Mouse (Mus musculus) myocyte (in vitro differentiated cells): ENCODE data around the gene Gmeb2.

Experiments
- MAX ChIP-seq: IDR thresholded peaks from one replicate; pipeline ENCODE4 v1.6.1; 2011; ENCODE audit warnings: low read depth, mild to moderate bottlenecking, control low read depth
- MYOD1 ChIP-seq, 3 experiments: IDR thresholded peaks; one replicate each; pipeline ENCODE4 v1.6.1; 2011; ENCODE audit warnings: control low read depth in 2 of 3, low read depth in 2 of 3, mild to moderate bottlenecking in 2 of 3, moderate library complexity in 1 of 3; ENCODE audit not compliant: insufficient read length in 2 of 3, control insufficient read depth in 1 of 3
- MYOG ChIP-seq, 3 experiments: IDR thresholded peaks; one replicate each; pipeline ENCODE4 v1.6.1; 2011; ENCODE audit warnings: control low read depth in 2 of 3, low read depth in 2 of 3, mild to moderate bottlenecking in 2 of 3; ENCODE audit not compliant: insufficient read length in 2 of 3, control insufficient read depth in 1 of 3, insufficient read depth in 1 of 3
- POLR2A ChIP-seq: IDR thresholded peaks from one replicate; pipeline ENCODE4 v1.6.1; 2011; ENCODE audit warnings: low read depth, mild to moderate bottlenecking, control low read depth, moderate library complexity; ENCODE audit not compliant: insufficient read length
- TCF12 ChIP-seq: IDR thresholded peaks from one replicate; pipeline ENCODE4 v1.6.1; 2011; ENCODE audit warnings: mild to moderate bottlenecking, control low read depth; ENCODE audit not compliant: poor library complexity, insufficient read depth, severe bottlenecking
- USF1 ChIP-seq: IDR thresholded peaks from one replicate; pipeline ENCODE4 v1.6.1; 2011; ENCODE audit warnings: low read depth, mild to moderate bottlenecking, control low read depth, moderate library complexity

- TF ChIP-seq POLR2A (no peak), MYOD1 (IDR thresholded peaks at IDR 0.05; ENCODE audit: control insufficient read depth in 1 of 3, insufficient read length in 2 of 3, low read depth in 2 of 3) (no peak), USF1 (no peak), TCF12 (no peak), MAX (no peak), MYOG (IDR thresholded peaks at IDR 0.05; ENCODE audit: control insufficient read depth in 1 of 3, insufficient read depth in 1 of 3, insufficient read length in 2 of 3, low read depth in 2 of 3) (no peak)
Measured at GRCm38 (mm10) chr2:181313344-181314079, 25.7 kb upstream of the Gmeb2 start.
